Mouse (Mus musculus) adrenal gland, adult (tissue): ENCODE results near the gene Srprb.

ENCODE experiments used
- DNase-seq, 2 experiments: peaks; one replicate each; pipeline ENCODE4 v3.0.0; 2022 to 2023; ENCODE audit warnings: low spot score in 1 of 2; ENCODE audit not compliant: inconsistent age in 2 of 2

Gene Srprb

GRCm38 (mm10) chr9:103146703-103147102 lies 55.2 kb downstream of the Srprb start:
- DNase-seq, result no peak

GRCm38 (mm10) chr9:103146257-103146656 lies 55.7 kb downstream of the Srprb start:
- DNase-seq, result no peak

GRCm38 (mm10) chr9:103145351-103145750 lies 56.6 kb downstream of the Srprb start:
- no peak for DNase-seq

- no peak for DNase-seq
Observed at GRCm38 (mm10) chr9:103143881-103144280, 58.1 kb downstream of the Srprb start.

GRCm38 (mm10) chr9:103141266-103141665 lies 60.7 kb downstream of the Srprb start:
- no peak for DNase-seq

- DNase-seq, result no peak
Observed at GRCm38 (mm10) chr9:103140384-103140783, 61.6 kb downstream of the Srprb start.

- peak in 1 of 2 experiments; percentile 33 for DNase-seq
Observed at GRCm38 (mm10) chr9:103139481-103139880, 62.5 kb downstream of the Srprb start.
